Mouse (Mus musculus) kidney, adult 10 weeks (tissue): Measurements from ENCODE around the gene Shprh. TPM values are rescaled to one million over a fixed set of nuclear protein-coding genes. Genes with fewer than 3 reads are reported as not detected.

Experiments used
- polyA plus RNA-seq: library from polyadenylated mRNA; stranded (reverse); fragments of 350-450 nt; fragmentation: Illumina TruSeq; extraction: RNeasy Lipid Tissue Mini Kit (QIAGEN cat#74804); gene quantifications from one replicate; pipeline ENCODE4 v1.2.3, GENCODE M21; 2014; ENCODE audit warnings: low read depth, low replicate concordance

The Shprh gene
- 15.7 TPM for polyA plus RNA-seq

GRCm38 (mm10) chr10:11148884-11149741 lies at the start of gene Shprh:
Gene Shprh, plus strand, starts transcription at chr10:11149427.

Other genes starting within 250 kb of the Shprh start
- not detected for gene Grm1, start 67.1 kb upstream of the Shprh start, polyA plus RNA-seq
- gene Fbxo30, start 131.9 kb downstream of the Shprh start, polyA plus RNA-seq, result 41.5 TPM
- gene Epm2a, start 194.0 kb downstream of the Shprh start, polyA plus RNA-seq, result 20.0 TPM